Mouse (Mus musculus) heart, adult 8-10 months (tissue): ENCODE results near the gene Chrnb1. TPM values are rescaled to one million over a fixed set of nuclear protein-coding genes. Genes with fewer than 3 reads are reported as not detected.
A peak's percentile ranks its signal among the peaks of the same experiment; 100 is the strongest.

Source experiments
- DNase-seq: peaks from one replicate; pipeline ENCODE4 v3.0.0; 2022; ENCODE audit warnings: low spot score
- total RNA-seq, 4 experiments: library from RNA; stranded (reverse); gene quantifications; 2 replicates each; pipeline ENCODE4 v1.2.4; 2022

The Chrnb1 gene
- total RNA-seq, 4 experiments from 2014 or later = 2.2 to 4.3 (median 3.8) TPM

- no peak for DNase-seq
Observed at GRCm38 (mm10) chr11:69775716-69776115, 20.0 kb downstream of the Chrnb1 start.

DNA sequence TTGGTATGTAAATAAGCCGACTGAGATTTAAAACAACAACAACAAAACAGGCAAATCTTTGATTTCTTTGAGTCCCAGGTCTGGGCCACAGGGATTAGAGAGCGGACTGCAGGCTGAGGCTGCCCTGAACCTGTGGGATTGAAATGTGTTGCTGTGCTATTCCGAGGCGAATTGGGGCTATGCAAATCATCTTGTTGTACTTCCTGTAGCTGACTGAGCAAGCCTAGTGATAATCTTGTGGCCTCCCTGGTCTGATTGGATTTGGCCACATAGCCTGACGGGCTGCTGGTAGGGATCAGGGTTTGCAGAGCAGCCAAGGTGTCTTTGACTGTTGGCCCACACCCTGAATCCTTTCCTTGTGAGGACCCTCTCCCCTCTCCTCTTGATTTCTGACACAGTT lies 20.8 kb downstream of the Chrnb1 start:
- DNase-seq = no peak

- peak; percentile 26 for DNase-seq
Observed at GRCm38 (mm10) chr11:69767625-69767909, 28.2 kb downstream of the Chrnb1 start.

- peak; percentile 21 for DNase-seq
Observed at GRCm38 (mm10) chr11:69766872-69767624, 28.7 kb downstream of the Chrnb1 start.

- peak; percentile 54 for DNase-seq
Observed at GRCm38 (mm10) chr11:69766126-69766609, 29.6 kb downstream of the Chrnb1 start.

DNA sequence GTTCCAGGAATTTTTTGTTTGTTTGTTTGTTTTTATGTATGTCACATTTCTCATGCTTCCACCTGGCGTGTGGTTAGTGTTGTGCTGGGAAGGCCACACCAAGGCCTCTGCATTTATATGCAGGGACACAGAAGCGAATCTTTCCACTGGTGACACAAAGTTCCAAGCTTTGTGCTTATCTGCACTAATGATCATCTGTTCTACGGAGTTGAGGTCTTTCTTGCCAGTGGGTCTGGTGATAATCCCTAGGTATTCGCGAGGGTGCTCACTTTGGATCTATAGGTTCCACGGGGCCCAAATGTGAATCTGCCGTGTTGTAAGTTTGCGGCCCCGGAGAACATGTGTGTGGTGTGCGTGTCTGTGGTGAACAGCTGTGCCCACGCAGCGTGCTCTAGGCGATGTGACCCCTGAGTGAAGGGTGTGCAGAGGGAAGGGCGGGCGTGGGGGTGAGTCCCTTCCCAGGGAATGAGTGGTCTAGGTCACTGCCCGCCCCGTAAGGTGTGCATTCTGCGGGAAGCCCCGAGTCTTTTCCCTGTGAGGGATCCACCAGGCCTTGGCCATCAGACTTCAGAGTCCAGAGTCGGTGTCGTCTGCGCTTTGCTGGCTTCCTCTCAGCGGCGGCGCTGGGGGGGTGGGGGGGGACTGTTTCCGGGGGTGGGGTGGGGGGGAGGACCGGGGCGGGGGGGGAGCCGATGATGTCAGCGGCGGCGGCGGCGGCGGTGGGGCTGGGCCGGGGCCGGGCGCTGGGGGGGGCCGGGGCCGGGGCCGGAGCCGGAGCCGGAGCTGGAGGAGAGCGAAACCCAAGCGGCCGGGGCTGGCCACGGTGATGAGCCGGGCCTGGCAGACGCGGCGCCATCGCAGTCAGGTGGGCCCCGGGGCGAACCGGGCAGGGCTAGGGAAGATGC lies 30.3 kb downstream of the Chrnb1 start, which contains the start of gene Zbtb4:
Gene Zbtb4 (plus strand): TSS at position 692 of the 905 bp plus-strand sequence.
- DNase-seq = no peak

GRCm38 (mm10) chr11:69763551-69763950 lies 32.2 kb downstream of the Chrnb1 start:
- no peak for DNase-seq

GRCm38 (mm10) chr11:69761868-69762267 lies 33.9 kb downstream of the Chrnb1 start, which contains the start of gene Slc35g3:
Slc35g3 (minus strand) TSS chr11:69761968.
- no peak for DNase-seq

DNA sequence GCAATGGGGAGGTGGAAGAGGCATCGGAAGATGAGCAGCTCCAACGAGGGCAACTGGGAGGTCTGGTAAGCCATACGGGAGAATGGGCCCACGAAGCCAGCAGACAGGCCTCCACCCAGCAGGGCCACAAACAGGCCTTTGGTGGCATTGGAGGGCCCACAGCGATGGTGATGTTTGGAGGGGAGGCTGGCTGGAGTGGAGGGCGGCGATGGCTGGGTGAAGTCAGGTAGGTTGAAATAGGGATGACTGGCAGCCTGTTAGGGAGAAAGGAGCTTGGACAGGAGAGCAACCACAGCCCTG lies 34.9 kb downstream of the Chrnb1 start:
- no peak for DNase-seq

GRCm38 (mm10) chr11:69760160-69760900 lies 35.4 kb downstream of the Chrnb1 start:
- no peak for DNase-seq

- DNase-seq = peak; percentile 91
Observed at GRCm38 (mm10) chr11:69758971-69759721, 36.6 kb downstream of the Chrnb1 start.

DNA sequence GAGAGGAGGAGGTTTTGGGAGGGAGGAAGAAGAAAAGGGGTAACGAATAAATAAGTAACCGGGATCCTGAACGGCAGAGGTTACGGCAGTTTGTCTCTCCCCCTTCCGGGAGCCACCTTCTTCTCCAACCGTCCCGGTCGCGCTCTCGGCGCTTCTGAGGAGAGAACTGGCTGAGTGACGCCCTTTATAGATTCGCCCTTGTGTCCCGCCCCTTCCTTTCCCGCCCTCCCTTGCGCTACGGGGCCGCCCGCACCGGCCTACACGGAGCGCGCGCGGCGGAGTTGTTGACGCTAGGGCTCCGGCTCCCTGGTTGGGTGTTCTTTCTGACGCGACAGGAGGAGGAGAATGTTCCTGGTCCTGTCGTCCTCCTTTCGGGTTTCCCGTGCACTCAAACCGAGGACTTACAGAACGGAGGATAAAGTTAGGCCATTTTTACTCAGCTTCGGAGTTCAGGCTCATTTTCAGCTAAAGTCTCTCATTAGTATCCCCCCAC lies 37.2 kb downstream of the Chrnb1 start, which contains the start of gene Polr2a:
Gene Polr2a (minus strand): TSS at position 160 of the 493 bp plus-strand sequence.
- DNase-seq = peak; percentile 98

DNA sequence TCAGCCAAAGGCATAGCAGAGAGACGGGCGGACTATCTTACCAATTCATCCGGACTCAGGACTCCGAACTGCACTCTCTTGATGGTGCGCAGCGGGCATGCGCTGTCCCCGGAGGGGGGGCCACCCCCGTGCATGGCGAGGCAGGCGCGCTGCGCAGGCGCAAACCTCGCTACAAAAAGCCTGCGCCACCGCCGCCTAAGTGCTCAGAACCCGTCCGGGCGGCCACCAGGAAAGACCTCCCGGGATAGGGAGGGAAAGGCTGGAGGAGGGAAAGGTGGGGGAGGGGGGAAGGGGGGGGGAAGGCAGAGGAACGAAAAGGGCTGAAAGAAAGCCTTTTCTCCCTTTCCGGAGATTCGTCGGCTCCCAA lies 37.7 kb downstream of the Chrnb1 start:
- DNase-seq = peak; percentile 98

- no peak for DNase-seq
Observed at GRCm38 (mm10) chr11:69757303-69758089, 38.2 kb downstream of the Chrnb1 start.

GRCm38 (mm10) chr11:69754701-69755100 lies 41.0 kb downstream of the Chrnb1 start:
- DNase-seq = peak; percentile 71

DNA sequence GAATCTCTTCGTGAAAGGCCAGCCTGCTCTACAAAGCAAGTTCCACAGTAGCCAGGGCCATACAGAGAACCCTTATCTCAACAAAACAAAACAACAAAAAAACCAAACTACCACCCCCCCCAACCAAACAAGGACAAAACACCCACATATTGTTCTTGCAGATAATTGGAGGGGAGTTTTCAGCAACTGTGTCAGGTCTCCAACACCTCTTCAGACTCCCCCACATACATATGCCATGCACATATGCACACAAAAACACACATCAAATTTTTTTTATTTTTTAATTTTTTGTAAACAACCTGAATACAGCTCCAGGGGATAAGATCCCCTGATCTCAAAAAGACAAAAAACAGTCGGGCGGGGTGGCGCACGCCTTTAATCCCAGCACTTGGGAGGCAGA lies 41.5 kb downstream of the Chrnb1 start:
- DNase-seq = no peak

DNA sequence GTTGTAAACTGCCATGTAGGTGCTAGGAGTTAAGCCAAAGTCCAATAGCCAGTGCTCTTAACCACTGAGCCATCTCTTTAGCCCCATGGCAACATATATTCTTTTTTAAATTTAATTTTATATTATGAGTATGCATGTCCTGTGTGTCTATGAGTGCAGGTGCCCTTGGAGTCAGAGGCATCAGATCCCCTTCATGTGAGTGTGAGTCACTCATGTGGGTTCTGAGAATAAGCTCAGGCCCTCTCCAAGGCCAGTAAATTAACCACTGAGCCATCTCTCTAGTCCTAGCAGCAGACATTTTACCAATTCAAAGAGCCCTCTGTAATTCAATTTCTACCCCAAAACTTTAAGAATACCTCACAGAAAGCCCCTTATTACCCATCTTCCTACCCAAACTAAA lies 43.1 kb downstream of the Chrnb1 start:
- no peak for DNase-seq

DNA sequence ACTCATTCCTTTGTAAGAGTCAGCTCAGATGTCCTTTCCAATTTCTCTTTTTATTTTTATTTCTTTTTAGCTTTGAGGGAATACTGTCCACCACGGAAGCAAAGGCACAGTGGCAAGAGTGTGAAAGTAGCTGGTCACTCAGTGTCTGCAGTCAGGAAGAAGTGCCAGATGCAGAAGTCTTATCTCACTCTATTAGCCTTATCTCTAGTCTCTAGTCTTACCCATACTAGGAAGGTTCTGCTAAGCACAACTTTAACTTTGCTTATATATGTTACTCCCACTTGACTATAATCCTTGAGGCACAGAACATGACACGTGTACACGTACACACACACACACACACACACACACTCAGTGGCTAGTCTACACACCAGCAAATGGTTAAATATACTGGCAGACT lies 44.1 kb downstream of the Chrnb1 start:
- DNase-seq = no peak
